Mouse (Mus musculus): ENCODE measurements around the gene Pkp4.

DNA sequence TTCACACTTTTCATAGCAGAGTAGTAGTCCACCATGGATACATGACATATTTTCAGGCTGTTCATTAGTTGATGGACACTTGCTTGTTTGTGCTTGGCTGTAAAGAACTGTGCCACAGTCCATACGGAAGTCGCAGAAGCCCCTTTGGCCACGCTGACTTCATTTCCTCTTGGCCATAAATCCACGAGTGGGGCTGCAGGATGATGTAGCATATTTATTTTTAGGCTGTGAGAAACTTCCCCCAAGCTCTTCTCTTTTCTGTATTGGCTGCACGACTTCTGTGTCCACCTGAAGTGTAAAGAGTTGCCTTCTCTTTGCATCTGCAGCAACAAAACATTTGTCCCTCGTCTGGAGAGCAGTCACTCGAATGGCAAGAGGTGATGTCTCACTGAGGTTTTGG is 31.6 kb upstream of the Pkp4 start:
- TF ChIP-seq CTCF (IDR thresholded peaks at IDR 0.05; ENCODE audit: extremely low read depth, insufficient read depth, insufficient read length, insufficient replicate concordance), result no peak
- no peak for TF ChIP-seq POLR2A (IDR thresholded peaks at IDR 0.05; ENCODE audit: low read depth, low read length)

Data from spleen, adult 2 months (tissue).